Mouse (Mus musculus) ES-E14 (cell line): Measurements from ENCODE around the gene Nepro.

Source experiments
- CHD2 ChIP-seq: IDR thresholded peaks from 2 replicates; pipeline ENCODE4 v1.6.1; 2014; ENCODE audit warnings: mild to moderate bottlenecking, low read depth, low read length, inconsistent platforms
- HCFC1 ChIP-seq: IDR thresholded peaks from 2 replicates; pipeline ENCODE4 v1.6.1; 2012; ENCODE audit warnings: low read length, inconsistent platforms, borderline replicate concordance; ENCODE audit not compliant: insufficient read depth
- MAFK ChIP-seq: IDR thresholded peaks from 2 replicates; pipeline ENCODE4 v1.6.1; 2014; ENCODE audit warnings: mild to moderate bottlenecking, low read depth, low read length, inconsistent platforms; ENCODE audit not compliant: insufficient read depth
- ZC3H11A ChIP-seq: IDR thresholded peaks from 2 replicates; pipeline ENCODE4 v1.6.1; 2012; ENCODE audit warnings: low read depth, mild to moderate bottlenecking, inconsistent platforms, low read length, borderline replicate concordance

DNA sequence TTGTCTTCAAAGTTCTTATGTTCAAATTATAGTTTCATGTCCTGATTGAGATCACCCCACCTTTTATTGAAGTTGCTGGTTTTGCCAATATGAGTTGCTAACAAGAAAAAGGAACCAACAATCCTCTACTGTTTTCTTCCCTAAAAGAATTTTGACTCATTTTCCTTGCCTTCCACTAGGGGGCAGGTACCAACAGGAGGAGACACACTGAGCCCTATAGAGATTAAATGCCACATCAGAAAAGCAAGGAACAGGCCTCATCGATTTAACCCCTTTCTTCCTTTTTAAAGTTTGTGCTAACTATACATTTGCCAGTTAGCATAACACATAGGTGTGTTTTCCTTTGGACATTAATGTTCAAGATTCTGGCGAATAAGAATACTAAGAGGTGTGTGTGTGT, 43.9 kb downstream of the Nepro start:
- TF ChIP-seq HCFC1 = no peak
- 0 out of 2 replicates have a peak, but pooled peaks have one; percentile 6 for TF ChIP-seq ZC3H11A
- TF ChIP-seq CHD2 = no peak
- no peak for TF ChIP-seq MAFK
